Mouse (Mus musculus): ENCODE results near the gene Fam219a.
A peak's percentile ranks its signal among the peaks of the same experiment; 100 is the strongest.

The Fam219a gene

GRCm38 (mm10) chr4:41569411-41569885, at the start of gene Fam219a, which contains the start of gene Dnaic1:
Gene Fam219a (minus strand): TSS chr4:41569538.
Gene Dnaic1 (plus strand): TSS chr4:41569775.
- peak; percentile 98 for DNase-seq

GRCm38 (mm10) chr4:41615661-41616599, 46.6 kb upstream of the Fam219a start:
- peak; percentile 23 for DNase-seq

- DNase-seq: peak; percentile 90
Observed at GRCm38 (mm10) chr4:41614156-41614555, 44.8 kb upstream of the Fam219a start.

- no peak for DNase-seq
Observed at GRCm38 (mm10) chr4:41612166-41612565, 42.8 kb upstream of the Fam219a start.

GRCm38 (mm10) chr4:41610594-41610980, 41.2 kb upstream of the Fam219a start:
- peak; percentile 18 for DNase-seq

- DNase-seq: no peak
Observed at GRCm38 (mm10) chr4:41609681-41610593, 40.6 kb upstream of the Fam219a start.

- DNase-seq: peak; percentile 78
Observed at GRCm38 (mm10) chr4:41606784-41607183, 37.4 kb upstream of the Fam219a start.

- DNase-seq: no peak
Observed at GRCm38 (mm10) chr4:41604476-41605396, 35.4 kb upstream of the Fam219a start.

GRCm38 (mm10) chr4:41602818-41603217, 33.5 kb upstream of the Fam219a start:
- DNase-seq: no peak

- no peak for DNase-seq
Observed at GRCm38 (mm10) chr4:41583353-41583752, 14.0 kb upstream of the Fam219a start.

GRCm38 (mm10) chr4:41575914-41576313, 6.6 kb upstream of the Fam219a start:
- DNase-seq: no peak

- no peak for DNase-seq
Observed at GRCm38 (mm10) chr4:41573492-41573891, 4.2 kb upstream of the Fam219a start.

GRCm38 (mm10) chr4:41571490-41571889, 2.2 kb upstream of the Fam219a start:
- no peak for DNase-seq

GRCm38 (mm10) chr4:41568682-41569410, 492 bp downstream of the Fam219a start:
- peak; percentile 37 for DNase-seq

- DNase-seq: peak; percentile 59
Observed at GRCm38 (mm10) chr4:41568239-41568638, 1.1 kb downstream of the Fam219a start.

GRCm38 (mm10) chr4:41566123-41566522, 3.2 kb downstream of the Fam219a start:
- no peak for DNase-seq

- no peak for DNase-seq
Observed at GRCm38 (mm10) chr4:41563297-41563696, 6.0 kb downstream of the Fam219a start.

GRCm38 (mm10) chr4:41557092-41557491, 12.2 kb downstream of the Fam219a start:
- DNase-seq: no peak

- DNase-seq: no peak
Observed at GRCm38 (mm10) chr4:41556311-41556953, 12.9 kb downstream of the Fam219a start.

GRCm38 (mm10) chr4:41554994-41555663, 14.2 kb downstream of the Fam219a start:
- peak; percentile 89 for DNase-seq
